Mouse (Mus musculus) testis, adult 2 months (tissue): ENCODE data around the gene Tbc1d1.

Source experiments
- CTCF ChIP-seq: fragments of 200-500 bp; IDR thresholded peaks from 2 replicates; pipeline ENCODE4 v1.5.1; 2012; ENCODE audit warnings: low read depth, mild to moderate bottlenecking, inconsistent platforms, low read length, moderate library complexity; ENCODE audit not compliant: control insufficient read depth, insufficient read depth, insufficient replicate concordance
- POLR2A ChIP-seq: fragments of 200-500 bp; IDR thresholded peaks from 2 replicates; pipeline ENCODE4 v1.6.1; 2012; ENCODE audit warnings: low read depth, mild to moderate bottlenecking, inconsistent platforms, low read length, moderate library complexity; ENCODE audit not compliant: control insufficient read depth

DNA sequence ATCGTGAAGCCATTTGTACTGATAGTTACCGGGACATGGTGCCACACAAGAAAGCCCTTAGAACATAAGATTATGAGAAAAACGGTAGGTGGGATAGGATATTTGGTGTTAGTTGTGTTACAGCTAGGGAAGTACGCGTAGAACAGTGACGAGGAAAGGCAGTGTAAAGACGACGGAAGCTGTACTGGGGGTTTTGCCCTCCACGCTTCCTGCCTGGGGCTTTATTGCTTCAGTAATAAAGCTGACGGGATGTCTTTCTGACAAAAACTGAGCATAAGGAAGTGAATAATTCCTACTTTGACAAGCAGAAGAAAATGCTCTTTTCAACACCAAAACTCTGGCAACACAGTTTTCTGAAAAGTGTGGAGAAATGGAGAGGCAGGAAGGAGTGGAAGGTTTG is 186.0 kb downstream of the Tbc1d1 start:
- TF ChIP-seq CTCF (no peak), POLR2A (no peak)
